Mouse (Mus musculus): Measurements from ENCODE around the gene Ppm1d.

Gene Ppm1d

GRCm38 (mm10) chr11:85310713-85311574 is at the start of gene Ppm1d:
TSS of gene Ppm1d (plus strand) at chr11:85311244.
- peak; percentile 98 for DNase-seq

- peak; percentile 27 for DNase-seq
Measured at GRCm38 (mm10) chr11:85264635-85265034, 46.4 kb upstream of the Ppm1d start.

DNA sequence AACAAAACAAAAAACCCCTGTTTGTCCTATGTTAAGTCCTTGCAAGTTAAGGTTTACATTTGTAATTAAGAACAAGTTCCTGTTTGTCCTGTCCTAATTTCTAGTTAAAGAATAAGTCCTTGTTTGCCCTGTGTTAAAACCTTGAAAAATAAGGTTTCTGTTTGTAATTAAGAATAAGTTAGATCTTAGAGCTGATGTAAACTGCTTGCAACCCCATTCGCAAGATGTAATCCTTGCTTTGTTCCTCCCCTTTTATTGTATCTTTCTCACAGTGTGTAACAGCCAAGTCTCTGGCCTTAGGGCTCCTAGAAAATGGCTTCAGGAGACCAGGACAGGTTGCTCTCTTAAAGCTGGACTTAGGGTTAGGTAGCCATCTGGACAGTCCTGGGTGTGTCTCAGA is 43.7 kb upstream of the Ppm1d start:
- DNase-seq: no peak

DNA sequence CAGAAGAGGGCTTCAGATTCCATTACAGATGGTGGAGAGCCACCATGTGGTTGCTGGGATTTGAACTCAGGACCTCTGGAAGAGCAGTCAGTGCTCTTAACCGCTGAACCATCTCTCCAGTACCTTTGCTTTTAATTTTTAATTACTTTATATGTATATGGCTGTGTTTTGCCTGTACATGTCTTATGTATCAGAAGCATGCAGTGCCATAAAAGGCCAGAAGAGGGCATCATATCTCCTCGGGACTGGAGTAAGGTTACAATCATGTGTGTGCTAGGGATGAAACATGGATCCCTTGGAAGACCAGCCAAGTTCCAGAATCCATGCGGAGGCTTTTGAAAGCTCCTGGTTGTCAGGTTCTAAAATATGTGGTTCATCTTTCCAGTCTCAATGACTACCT is 40.4 kb upstream of the Ppm1d start:
- peak; percentile 78 for DNase-seq

DNA sequence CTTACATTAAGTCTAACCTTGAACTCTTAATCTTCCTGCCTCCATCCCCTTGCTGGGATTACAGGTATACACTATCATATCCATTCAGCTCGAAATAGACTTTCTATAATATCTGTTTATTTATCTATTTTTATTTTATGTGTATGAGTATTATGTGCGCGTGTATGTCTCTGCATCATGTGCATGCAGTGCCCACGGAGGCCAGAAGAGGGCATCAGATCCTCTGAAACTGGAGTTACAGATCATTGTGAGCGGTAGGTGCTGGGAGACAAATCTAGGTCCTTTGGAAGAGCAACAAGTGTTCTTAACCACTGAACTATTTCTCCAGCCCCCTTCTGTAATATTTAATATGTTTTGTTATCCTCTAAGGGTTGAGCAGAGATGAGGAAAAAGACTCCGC is 37.7 kb upstream of the Ppm1d start:
- peak; percentile 24 for DNase-seq

GRCm38 (mm10) chr11:85275151-85275550 is 35.9 kb upstream of the Ppm1d start:
- DNase-seq: no peak

DNA sequence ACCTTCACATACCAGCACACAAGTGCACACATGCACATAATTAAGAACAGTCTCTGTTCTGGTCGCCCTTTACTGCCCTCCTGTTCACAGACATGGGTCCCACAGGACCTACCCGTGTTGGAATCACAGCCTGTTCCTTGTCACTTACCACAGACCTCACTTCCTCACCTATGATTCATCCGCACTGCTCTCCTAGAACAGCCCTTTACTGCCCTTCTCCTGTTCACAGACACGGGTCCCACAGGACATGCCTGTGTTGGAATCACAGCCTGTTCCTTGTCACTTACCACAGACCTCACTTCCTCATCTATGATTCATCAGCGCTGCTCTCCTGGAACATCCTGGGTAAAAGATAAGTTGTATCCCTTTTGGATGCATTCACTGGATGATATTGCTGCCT is 33.4 kb upstream of the Ppm1d start:
- no peak for DNase-seq

GRCm38 (mm10) chr11:85278175-85278574 is 32.9 kb upstream of the Ppm1d start:
- no peak for DNase-seq

GRCm38 (mm10) chr11:85281219-85281878 is 29.7 kb upstream of the Ppm1d start:
- no peak for DNase-seq

DNA sequence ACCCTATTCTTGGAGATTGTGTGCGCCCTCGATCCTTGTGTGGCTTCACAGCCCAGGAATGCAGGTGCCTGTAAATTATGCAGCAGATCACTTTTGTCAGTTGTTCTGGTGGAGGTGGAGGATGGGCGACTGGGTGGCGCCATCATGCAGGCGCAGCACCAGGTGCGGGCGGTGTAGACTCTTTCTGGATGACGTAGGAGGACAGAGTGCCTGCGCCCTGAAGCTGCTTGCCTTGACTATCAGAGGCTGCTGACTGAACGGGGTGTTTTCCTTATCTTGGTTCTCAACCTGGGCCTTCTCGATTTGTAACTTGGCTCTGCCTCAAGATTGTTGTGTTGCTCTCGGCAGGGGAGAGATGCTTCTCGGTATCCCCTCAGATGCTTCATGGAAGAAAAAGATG is 13.1 kb upstream of the Ppm1d start:
- DNase-seq: no peak

DNA sequence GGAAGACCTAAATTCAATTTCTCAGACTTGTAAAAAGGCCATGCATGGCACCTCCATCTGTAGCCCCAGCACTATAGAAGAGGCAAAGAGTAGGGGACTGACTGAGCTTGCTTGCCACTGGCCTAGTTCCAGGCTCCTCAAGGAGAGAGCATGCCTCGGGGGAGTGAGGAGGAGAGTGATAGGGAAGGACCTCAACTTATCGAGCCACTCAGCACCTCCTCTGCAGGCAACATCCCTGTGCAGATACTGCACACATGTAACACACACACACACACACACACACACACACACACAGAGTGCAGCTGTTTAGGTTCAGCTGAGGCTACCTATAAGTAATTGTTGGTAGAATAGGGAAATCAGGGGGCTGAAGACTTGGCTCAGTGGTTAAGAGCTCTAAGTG is 11.2 kb upstream of the Ppm1d start:
- no peak for DNase-seq

DNA sequence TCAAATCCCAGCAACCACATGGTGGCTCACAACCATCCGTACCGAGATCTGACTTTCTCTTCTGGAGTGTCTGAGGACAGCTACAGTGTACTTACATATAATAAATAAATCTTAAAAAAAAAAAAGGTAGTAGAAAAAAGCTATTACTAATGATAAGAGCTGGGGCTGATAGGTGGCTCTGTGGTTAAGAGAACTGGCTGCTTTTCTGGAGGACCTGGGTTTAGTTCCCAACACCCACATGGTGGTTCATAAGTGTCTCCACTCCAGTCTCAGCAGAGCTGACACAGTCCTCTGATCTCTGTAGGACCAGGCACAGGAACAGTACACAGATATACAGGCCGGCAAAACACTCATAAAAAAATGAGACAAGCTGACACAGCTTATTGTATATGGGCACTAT is 9.9 kb upstream of the Ppm1d start:
- no peak for DNase-seq

DNA sequence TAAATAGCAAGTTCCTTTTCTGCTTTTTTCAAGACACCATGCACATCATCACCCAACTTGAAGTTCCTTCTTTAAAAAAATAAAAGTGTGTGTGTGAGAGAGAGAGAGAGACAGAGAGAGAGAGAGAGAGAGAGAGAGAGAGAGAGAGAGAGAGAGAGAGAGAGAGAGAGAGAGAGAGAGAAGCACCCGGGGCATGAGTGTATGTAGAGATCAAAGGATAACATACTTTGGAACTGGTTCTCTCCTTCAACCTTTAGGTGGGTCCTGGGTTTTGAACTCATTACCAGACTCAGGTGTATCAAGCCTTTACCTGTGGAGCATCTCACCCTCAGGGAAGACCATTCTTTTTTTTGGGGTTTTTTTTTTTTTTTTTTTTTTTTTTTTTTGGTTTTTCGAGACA is 9.2 kb upstream of the Ppm1d start:
- DNase-seq: no peak

GRCm38 (mm10) chr11:85306577-85307260 is 4.3 kb upstream of the Ppm1d start:
- peak; percentile 69 for DNase-seq

- DNase-seq: no peak
Measured at GRCm38 (mm10) chr11:85308799-85309198, 2.2 kb upstream of the Ppm1d start.

DNA sequence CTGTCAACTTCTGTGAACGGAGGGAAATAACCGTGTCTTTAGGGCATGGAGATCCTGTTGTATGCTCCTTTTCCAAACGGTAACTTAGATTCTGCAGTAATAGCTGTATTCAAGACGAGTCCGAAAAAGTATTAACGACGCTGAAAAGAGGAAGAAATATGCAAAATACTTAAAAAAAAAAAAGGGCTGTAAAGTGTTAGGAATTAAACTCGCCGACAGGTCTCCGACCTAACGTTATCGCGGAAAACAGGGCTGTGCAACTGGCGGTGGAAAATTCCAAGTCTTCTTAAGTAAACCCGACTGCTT is 684 bp upstream of the Ppm1d start:
- no peak for DNase-seq

- DNase-seq: peak; percentile 54
Measured at GRCm38 (mm10) chr11:85311645-85312490, 824 bp downstream of the Ppm1d start.

GRCm38 (mm10) chr11:85312818-85313217 is 1.8 kb downstream of the Ppm1d start:
- peak; percentile 83 for DNase-seq

GRCm38 (mm10) chr11:85313361-85313760 is 2.3 kb downstream of the Ppm1d start:
- no peak for DNase-seq

GRCm38 (mm10) chr11:85323567-85324330 is 12.7 kb downstream of the Ppm1d start:
- no peak for DNase-seq

DNA sequence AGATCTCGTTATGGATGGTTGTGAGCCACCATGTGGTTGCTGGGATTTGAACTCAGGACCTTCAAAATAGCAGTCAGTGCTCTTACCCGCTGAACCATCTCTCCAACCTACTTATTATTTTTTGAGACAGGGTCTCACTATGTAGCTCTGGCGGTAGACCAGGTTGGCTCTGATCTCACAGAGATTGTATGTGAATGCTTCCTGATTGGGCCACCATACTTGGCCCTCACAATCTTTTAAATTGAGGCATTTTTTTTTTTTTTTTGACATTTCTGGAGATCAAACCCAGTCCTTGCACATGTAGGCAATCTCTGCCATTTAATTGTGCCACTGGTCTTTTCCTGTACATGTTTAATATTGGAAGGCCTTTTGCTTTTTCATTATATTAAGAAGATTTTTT is 17.7 kb downstream of the Ppm1d start:
- no peak for DNase-seq

DNA sequence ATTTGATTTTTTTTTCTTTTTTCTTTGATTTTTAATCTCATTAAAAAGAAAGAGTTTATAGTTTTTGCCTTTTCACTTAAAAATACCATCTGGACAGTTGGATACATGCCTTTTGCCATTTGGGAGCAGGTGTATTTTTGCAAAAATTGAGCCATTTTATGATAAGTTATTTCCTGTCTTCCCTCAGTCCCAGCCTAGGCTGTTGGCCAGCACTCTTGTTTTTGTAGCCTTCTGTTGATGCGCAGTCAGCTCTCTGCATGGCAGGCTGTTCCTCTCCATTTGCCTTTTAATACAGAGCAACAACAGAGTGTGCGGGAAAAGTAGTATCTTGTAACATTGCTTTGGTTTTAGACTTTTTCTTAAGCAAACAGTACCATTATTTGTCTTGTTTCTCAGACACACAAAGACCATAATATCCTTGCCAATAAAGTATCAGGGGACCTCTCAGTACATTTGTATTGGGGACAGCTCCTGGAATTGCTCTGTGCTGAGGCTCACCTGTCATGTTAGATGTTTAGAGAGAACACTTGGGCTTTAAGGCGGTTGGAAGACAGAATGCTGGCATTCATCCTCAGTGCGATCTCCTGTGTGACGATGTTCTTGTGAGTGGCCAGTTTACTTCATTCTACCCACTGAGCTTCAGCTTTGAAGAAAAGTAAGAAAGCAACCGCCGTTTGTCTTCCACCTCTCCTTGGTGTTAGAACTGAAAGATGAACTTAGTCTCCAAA is 18.3 kb downstream of the Ppm1d start:
- no peak for DNase-seq
